In the genomic region with DNA sequence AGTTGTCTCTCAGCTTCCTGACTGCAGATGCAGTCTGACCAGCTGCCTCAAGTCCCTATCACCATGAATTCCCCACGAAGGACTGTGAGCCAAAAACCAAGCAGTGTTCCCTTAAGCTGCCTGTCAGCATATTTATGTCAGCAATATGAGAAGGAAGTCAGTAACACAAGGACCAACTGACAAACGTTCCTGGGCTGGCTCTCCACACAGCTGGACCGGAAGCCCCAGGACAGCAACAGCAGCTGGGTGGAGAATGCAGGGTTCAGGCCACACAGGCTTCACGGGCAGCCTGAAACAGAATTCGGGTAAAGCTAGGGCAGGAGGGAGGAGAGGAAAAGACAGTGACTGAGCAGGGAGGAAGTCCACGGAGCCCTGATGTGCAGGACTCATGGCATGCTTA, we compare ENCODE assay signal across 8 mouse cellular contexts. TPM values are rescaled to one million over a fixed set of nuclear protein-coding genes. Genes with fewer than 3 reads are reported as not detected.
A peak's percentile ranks its signal among the peaks of the same experiment; 100 is the strongest.
DNase-seq lines count a peak whose midpoint lies in the region; ATAC-seq lines count a peak whose summit lies in the region.

No protein-coding gene starts in this region.

- no peak overlapping the region for H3K4me3 ChIP-seq in intestine, embryonic 16.5 days (ENCODE audit: low read length)
- no peak overlapping the region for H3K4me3 ChIP-seq in liver, embryonic 16.5 days (ENCODE audit: low read depth, low read length)
- no peak overlapping the region for H3K4me3 ChIP-seq in forebrain, embryonic 10.5 days

- no peak overlapping the region for H3K4me2 ChIP-seq in intestine, embryonic 16.5 days (ENCODE audit: low read depth, low read length)
- no peak overlapping the region for H3K4me2 ChIP-seq in liver, embryonic 16.5 days (ENCODE audit: low read depth, low read length)

- no peaks in the 10 kb centered on the region for H3K9me3 ChIP-seq in intestine, embryonic 16.5 days (ENCODE audit: control insufficient read depth, low read length)
- H3K9me3 ChIP-seq in liver, embryonic 16.5 days (replicated peaks; ENCODE audit: control insufficient read depth, low read length): no peaks in the 10 kb centered on the region
- no peaks in the 10 kb centered on the region for H3K9me3 ChIP-seq in forebrain, embryonic 10.5 days

- peaks cover 35% of the 10 kb centered on the region for H3K4me1 ChIP-seq in intestine, embryonic 16.5 days (ENCODE audit: control insufficient read depth, insufficient read depth, low read length)
- peaks cover 27% of the 10 kb centered on the region for H3K4me1 ChIP-seq in liver, embryonic 16.5 days (ENCODE audit: control insufficient read depth, low read depth, low read length)
- H3K4me1 ChIP-seq in forebrain, embryonic 10.5 days: peaks cover 10% of the 10 kb centered on the region

- peak; percentile 69 for ATAC-seq in intestine, embryonic 16.5 days
- ATAC-seq in liver, embryonic 16.5 days (ENCODE audit: low read depth): peak; percentile 59

- DNase-seq in adipocyte (ENCODE audit: low spot score): peak; percentile 30
- peak; percentile 59 for DNase-seq in gastrocnemius, adult 18-20 months (ENCODE audit: low spot score)
- DNase-seq in thymus, postnatal 0 days (ENCODE audit: low spot score): peak; percentile 27
- DNase-seq in yolk sac, embryonic 10.5 days (ENCODE audit: low spot score): no peak
- DNase-seq in forebrain, embryonic 10.5 days (ENCODE audit: extremely low spot score, low spot score): no peak
- no peak for DNase-seq in urinary bladder, adult 2 months (ENCODE audit: low spot score)

- no peak overlapping the region for H3K9ac ChIP-seq in intestine, embryonic 16.5 days (ENCODE audit: low read depth, low read length)
- no peak overlapping the region for H3K9ac ChIP-seq in liver, embryonic 16.5 days (ENCODE audit: low read depth, low read length)

- WGBS in intestine, embryonic 16.5 days: 40% methylated on average over 6 of the region's 6 CpGs
- WGBS in liver, embryonic 16.5 days (ENCODE audit: insufficient replicate concordance): 19% methylated on average over 6 of the region's 6 CpGs
- WGBS in forebrain, embryonic 10.5 days: 78% methylated on average over 6 of the region's 6 CpGs

- H3K27me3 ChIP-seq in intestine, embryonic 16.5 days (replicated peaks; ENCODE audit: control insufficient read depth, insufficient read depth, low read length): no peaks in the 10 kb centered on the region
- no peaks in the 10 kb centered on the region for H3K27me3 ChIP-seq in liver, embryonic 16.5 days (ENCODE audit: control insufficient read depth, insufficient read depth, low read depth, low read length)
- H3K27me3 ChIP-seq in forebrain, embryonic 10.5 days (ENCODE audit: poor library complexity, severe bottlenecking): no peaks in the 10 kb centered on the region

- peak overlapping the region; percentile 79 for H3K27ac ChIP-seq in intestine, embryonic 16.5 days (ENCODE audit: low read length)
- peak overlapping the region; percentile 73 for H3K27ac ChIP-seq in liver, embryonic 16.5 days (ENCODE audit: low read length)
- H3K27ac ChIP-seq in forebrain, embryonic 10.5 days: no peak overlapping the region

- H3K36me3 ChIP-seq in intestine, embryonic 16.5 days (ENCODE audit: control insufficient read depth, insufficient read depth, low read length): no peaks in the 10 kb centered on the region
- no peaks in the 10 kb centered on the region for H3K36me3 ChIP-seq in liver, embryonic 16.5 days (ENCODE audit: control insufficient read depth, insufficient read depth)
- peaks cover 20% of the 10 kb centered on the region; the same call in 1 of the 2 replicates for H3K36me3 ChIP-seq in forebrain, embryonic 10.5 days (replicated peaks)

RNA-seq across cellular contexts. Expression of a gene that starts 7.6 kb away (rescaled TPM):
- 10 to 100 TPM in 1 of 2 experiments, 1 to 10 TPM in 1; 8.9 to 10.6 TPM for total RNA-seq in gastrocnemius, adult 18-20 months (2021)
- polyA plus RNA-seq in intestine, embryonic 16.5 days (2015; fragmentation: Nextera tagmentation; extraction: Ambion mirVana): 67.7 and 71.8 TPM in 2 replicates
- 19.4 and 24.0 TPM in 2 replicates for polyA plus RNA-seq in liver, embryonic 16.5 days (2015; fragmentation: Nextera tagmentation; extraction: Ambion mirVana)
- polyA plus RNA-seq in thymus, postnatal 0 days (2015; fragmentation: Nextera tagmentation; extraction: Ambion mirVana): 43.9 and 44.2 TPM in 2 replicates
- polyA plus RNA-seq in forebrain, embryonic 10.5 days (2016; fragmentation: Nextera tagmentation; extraction: Ambion mirVana): 55.8 and 56.1 TPM in 2 replicates
- 52.4 and 64.7 TPM in 2 replicates for polyA plus RNA-seq in urinary bladder, adult 2 months (2012; rRNA removed)

RNA-seq across cellular contexts. Expression of a gene that starts 50.8 kb away (rescaled TPM):
- total RNA-seq in gastrocnemius, adult 18-20 months (2021): 100 to 1,000 TPM in 1 of 2 experiments, 10 to 100 TPM in 1; 96.7 to 105 TPM
- 7.1 and 7.3 TPM in 2 replicates for polyA plus RNA-seq in intestine, embryonic 16.5 days (2015; fragmentation: Nextera tagmentation; extraction: Ambion mirVana)
- polyA plus RNA-seq in liver, embryonic 16.5 days (2015; fragmentation: Nextera tagmentation; extraction: Ambion mirVana): 4.0 TPM in 2 replicates
- polyA plus RNA-seq in thymus, postnatal 0 days (2015; fragmentation: Nextera tagmentation; extraction: Ambion mirVana): 11.0 and 15.4 TPM in 2 replicates
- polyA plus RNA-seq in forebrain, embryonic 10.5 days (2016; fragmentation: Nextera tagmentation; extraction: Ambion mirVana): 9.1 TPM in 2 replicates
- polyA plus RNA-seq in urinary bladder, adult 2 months (2012; rRNA removed): 25.4 and 31.6 TPM in 2 replicates

Comparison
In these comparisons a context has a peak if more than half of its experiments do, and no peak if none do; other contexts are left out.
1. DNase-seq: peak in adipocyte (single experiment), gastrocnemius, adult 18-20 months (single experiment) and thymus, postnatal 0 days (single experiment); none in yolk sac, embryonic 10.5 days (single experiment), forebrain, embryonic 10.5 days (single experiment) and urinary bladder, adult 2 months (single experiment).